ENCODE assay signal across 32 mouse cellular contexts in genomic region chr6:5310491-5310890, GRCm38 (mm10).
"Had no signal": no experiment of that assay in that cellular context is flagged by ENCODE, and none has a peak within 500 bp of the region (broad histone marks: within the 10 kb centered on the region; RNA-seq: fewer than 3 reads in every experiment).

No protein-coding gene starts in this region.

- H3K27me3 ChIP-seq: heart, embryonic 12.5 days; heart, embryonic 13.5 days; heart, embryonic 15.5 days; hindbrain, embryonic 12.5 days; hindbrain, embryonic 13.5 days; hindbrain, embryonic 15.5 days; intestine, embryonic 15.5 days; kidney, embryonic 15.5 days had no signal

- H3K4me3 ChIP-seq: heart, embryonic 12.5 days; heart, embryonic 13.5 days; heart, embryonic 15.5 days; hindbrain, embryonic 10.5 days; hindbrain, embryonic 12.5 days; hindbrain, embryonic 13.5 days; hindbrain, embryonic 15.5 days; intestine, embryonic 15.5 days; kidney, embryonic 15.5 days; layer of hippocampus, adult 2 months had no signal

- DNase-seq: heart, postnatal 10 days; heart, postnatal 14 days; heart, postnatal 36 days; heart, postnatal 4 days; kidney, adult 11 months; kidney, adult 18-20 months; kidney, adult 2 months; kidney, adult 8-10 months; kidney, adult 9 months; kidney, postnatal 10 days; kidney, postnatal 14 days; kidney, postnatal 25 days; kidney, postnatal 4 days; layer of hippocampus, postnatal 36 days had no signal

- H3K9me3 ChIP-seq: heart, embryonic 12.5 days; heart, embryonic 13.5 days; heart, embryonic 15.5 days; hindbrain, embryonic 10.5 days; hindbrain, embryonic 12.5 days; hindbrain, embryonic 13.5 days; hindbrain, embryonic 15.5 days; intestine, embryonic 15.5 days; kidney, embryonic 15.5 days had no signal

- H3K36me3 ChIP-seq: heart, embryonic 12.5 days; heart, embryonic 13.5 days; heart, embryonic 15.5 days; hindbrain, embryonic 10.5 days; hindbrain, embryonic 12.5 days; hindbrain, embryonic 13.5 days; hindbrain, embryonic 15.5 days; intestine, embryonic 15.5 days; kidney, embryonic 15.5 days had no signal

- H3K4me1 ChIP-seq: hindbrain, embryonic 12.5 days; hindbrain, embryonic 13.5 days; hindbrain, embryonic 15.5 days; intestine, embryonic 15.5 days; kidney, embryonic 15.5 days had no signal

- ATAC-seq: hindbrain, embryonic 16.5 days; hindbrain, postnatal 0 days; inflammation-experienced regulatory T-cells, adult 6 months; intestine, embryonic 15.5 days; intestine, embryonic 16.5 days; intestine, postnatal 0 days had no signal

- H3K4me2 ChIP-seq: heart, embryonic 11.5 days; heart, embryonic 12.5 days; heart, embryonic 13.5 days; heart, embryonic 15.5 days; hindbrain, embryonic 12.5 days; hindbrain, embryonic 13.5 days; hindbrain, embryonic 14.5 days; hindbrain, embryonic 15.5 days; intestine, embryonic 15.5 days; kidney, embryonic 15.5 days had no signal

- H3K27ac ChIP-seq: heart, embryonic 13.5 days; heart, embryonic 15.5 days; hindbrain, embryonic 10.5 days; hindbrain, embryonic 12.5 days; hindbrain, embryonic 13.5 days; hindbrain, embryonic 14.5 days; hindbrain, embryonic 15.5 days; hindbrain, postnatal 0 days; intestine, embryonic 15.5 days; kidney, embryonic 15.5 days; kidney, postnatal 0 days; layer of hippocampus, adult 2 months had no signal

- H3K9ac ChIP-seq: heart, embryonic 12.5 days; heart, embryonic 13.5 days; heart, embryonic 15.5 days; hindbrain, embryonic 12.5 days; hindbrain, embryonic 13.5 days; hindbrain, embryonic 14.5 days; hindbrain, embryonic 15.5 days; intestine, embryonic 15.5 days; kidney, embryonic 15.5 days had no signal
